Mouse (Mus musculus) frontal cortex, postnatal 25 days (tissue): ENCODE results near the gene Iah1.

ENCODE experiments used
- DNase-seq, 2 experiments: peaks; one replicate each; pipeline ENCODE4 v3.0.0; 2022; ENCODE audit warnings: low spot score in 2 of 2

Iah1 gene

DNA sequence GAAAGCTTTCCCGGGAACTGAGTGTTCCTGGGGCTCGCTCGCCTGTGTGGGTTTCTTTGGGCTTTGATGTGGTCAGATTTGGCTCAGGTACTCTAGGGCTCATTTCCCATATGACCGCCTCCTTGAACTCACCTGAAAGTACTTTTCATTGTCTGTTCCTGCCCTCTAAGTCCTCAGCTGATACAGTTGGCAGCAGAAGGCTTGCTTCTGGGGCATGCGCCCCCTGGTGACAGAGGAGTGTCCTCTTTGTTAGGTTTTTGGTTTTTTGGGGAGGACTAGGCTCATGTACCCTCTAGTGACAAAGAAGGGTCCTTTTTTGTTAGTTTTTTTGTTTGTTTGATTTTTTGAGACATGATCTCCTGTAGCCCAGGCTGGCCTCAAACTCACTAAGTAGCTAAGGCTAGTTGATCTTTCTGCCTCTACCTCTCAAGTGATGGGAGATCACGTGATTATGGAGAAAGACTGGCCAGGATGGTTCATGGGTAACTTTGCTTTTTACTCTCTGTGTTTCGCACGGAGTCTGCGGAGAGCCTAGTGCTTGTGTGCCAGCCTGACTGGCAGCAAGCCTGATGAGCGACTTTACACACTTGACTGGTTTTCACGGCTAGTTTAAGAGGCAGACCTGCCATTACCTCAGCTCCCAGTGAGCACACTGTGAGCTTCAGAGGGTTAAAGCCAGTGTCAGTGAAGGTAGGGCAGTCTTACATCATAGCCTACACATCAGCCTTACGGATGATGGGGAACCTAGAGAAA is 2.1 kb downstream of the Iah1 start:
- DNase-seq: peak; percentile 44 to 54

DNA sequence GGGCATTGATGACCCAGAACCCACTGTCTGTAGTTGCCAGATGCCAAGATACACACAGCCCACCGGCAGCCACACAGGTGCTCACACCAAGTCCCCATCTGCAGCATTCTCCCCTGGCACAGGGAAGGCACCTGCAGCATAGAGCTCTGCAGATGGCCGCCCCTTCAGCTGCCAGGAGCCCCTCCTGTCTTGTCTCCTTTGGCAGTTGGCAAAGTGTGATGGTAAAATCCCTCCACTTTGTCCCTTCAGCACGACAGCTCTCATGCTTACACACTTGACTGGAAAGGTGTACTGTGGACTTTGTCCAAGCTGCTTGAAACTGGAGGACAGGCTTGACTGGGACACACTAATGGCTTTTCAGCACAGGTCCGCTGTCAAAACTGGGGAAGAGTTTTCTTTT is 4.1 kb downstream of the Iah1 start:
- no peak for DNase-seq

- no peak for DNase-seq
These were observed 5.0 kb downstream of the Iah1 start for GRCm38 (mm10) chr12:21321170-21321569.

DNA sequence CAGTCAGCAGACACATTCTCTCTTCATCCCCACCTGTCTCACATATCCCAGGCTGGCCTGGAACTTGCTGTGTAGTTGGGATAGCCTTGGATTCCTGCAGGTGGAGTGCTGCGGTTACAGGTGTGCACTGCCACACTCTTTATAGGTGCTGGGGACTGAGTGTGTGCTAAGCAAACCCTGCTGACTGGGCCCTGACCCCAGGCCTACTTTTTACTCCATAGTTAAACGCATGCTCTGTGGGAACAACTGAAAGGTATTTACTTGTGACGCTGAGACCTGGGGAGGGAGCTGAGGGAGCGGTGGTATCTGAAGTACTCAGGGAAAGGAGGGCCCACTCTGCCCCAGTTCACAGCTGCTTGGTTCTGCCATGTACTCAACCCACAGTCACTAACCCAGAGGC is 6.1 kb downstream of the Iah1 start:
- DNase-seq: no peak

- DNase-seq: no peak
These were observed 6.7 kb downstream of the Iah1 start for GRCm38 (mm10) chr12:21322856-21323255.

- DNase-seq: no peak
These were observed 7.9 kb downstream of the Iah1 start for GRCm38 (mm10) chr12:21324101-21324500.

DNA sequence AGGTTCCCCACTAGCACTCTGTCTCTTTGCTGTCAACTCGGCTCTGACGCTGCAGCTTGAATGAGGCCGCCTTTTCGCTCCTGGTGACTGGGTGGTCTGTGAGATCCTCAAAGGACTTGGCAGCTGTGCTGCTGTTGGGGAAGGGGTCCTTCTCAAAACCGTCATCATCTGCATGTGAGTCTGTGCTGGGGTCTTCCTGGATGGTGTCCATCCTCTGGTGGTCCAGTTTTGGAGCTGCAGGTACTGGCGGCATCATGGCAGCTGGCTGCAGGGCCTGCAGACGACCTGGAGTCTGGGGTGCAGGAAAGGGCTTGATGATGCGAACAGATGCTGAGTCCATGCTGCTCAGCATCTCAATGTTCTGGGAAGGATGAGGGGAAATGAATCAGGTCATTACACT is 9.1 kb downstream of the Iah1 start:
- DNase-seq: no peak

DNA sequence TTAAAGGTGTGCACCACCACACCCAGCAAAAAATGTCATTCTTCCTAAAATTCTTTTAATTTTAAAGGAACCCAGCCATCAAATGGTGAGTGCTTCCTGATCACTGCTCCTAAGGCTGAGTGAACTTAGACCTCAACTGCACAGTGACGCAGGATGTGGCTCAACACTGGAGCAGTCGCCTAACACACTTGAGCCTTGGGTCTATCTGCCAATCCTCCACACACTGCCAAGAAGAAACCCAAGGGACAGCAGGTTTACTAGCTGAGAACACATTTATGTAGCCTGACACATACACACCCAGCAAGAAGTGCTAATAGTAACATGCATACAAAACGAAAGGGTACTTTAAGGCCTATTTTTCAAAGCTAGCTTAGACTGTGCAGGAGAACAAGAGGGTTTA is 10.1 kb downstream of the Iah1 start:
- no peak for DNase-seq

DNA sequence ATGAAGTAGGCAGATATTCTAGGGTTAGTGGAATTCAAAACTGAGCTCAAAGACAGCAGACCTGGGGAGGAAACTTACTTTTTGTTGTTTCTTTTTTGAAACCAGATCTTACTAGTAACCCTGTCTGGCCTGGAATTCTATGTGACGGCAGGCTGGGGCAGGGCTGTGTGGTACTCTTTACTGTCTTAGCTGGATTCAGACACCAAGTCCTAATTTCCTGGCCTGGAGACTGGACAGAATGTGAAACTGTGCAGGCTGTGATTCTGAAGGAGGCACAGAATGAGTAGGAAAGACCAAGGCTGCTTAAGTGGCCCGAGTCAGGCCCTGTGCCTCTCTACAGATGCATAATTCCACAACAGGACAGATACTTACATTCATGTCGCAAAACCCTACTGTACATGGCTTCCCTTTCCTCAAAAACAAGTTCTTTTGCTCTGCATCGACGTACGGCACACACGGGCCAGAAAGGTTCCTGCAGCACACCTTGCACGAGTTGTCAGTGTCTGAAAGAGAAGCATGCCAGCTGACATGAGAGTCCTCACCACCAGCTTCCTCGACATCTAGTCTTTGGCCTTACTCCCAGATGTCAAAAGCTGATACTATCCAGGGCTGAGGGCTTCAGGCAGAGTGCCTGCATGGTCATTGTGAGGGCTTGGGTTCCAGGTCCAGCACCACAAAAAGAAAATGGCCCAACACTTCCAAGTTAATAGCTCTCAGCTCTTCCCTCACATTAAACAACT is 13.6 kb downstream of the Iah1 start:
- DNase-seq: no peak

GRCm38 (mm10) chr12:21330961-21331576 is 14.9 kb downstream of the Iah1 start:
- peak; percentile 28 to 38 for DNase-seq

GRCm38 (mm10) chr12:21331711-21332110 is 15.5 kb downstream of the Iah1 start:
- DNase-seq: no peak

DNA sequence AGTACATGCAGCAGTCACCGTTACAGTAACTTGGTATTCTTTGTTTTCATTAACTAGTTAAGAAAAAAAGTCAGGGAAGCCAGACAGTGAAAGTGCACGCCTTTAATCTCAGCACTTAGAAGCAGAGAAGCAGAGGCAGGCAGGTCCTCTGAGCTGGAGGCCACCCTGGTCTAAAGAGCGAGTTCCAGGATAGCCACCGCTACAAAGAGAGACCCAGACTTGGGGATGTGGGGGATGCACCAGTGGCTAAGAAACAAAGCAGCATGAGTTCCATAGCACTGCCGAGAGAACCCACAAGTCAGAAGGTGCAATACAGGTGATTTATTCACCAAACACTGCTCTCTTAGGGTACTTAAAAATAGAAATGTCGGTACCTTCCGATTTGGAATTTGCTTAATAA is 16.8 kb downstream of the Iah1 start:
- no peak for DNase-seq

GRCm38 (mm10) chr12:21333766-21334165 is 17.6 kb downstream of the Iah1 start:
- DNase-seq: no peak

DNA sequence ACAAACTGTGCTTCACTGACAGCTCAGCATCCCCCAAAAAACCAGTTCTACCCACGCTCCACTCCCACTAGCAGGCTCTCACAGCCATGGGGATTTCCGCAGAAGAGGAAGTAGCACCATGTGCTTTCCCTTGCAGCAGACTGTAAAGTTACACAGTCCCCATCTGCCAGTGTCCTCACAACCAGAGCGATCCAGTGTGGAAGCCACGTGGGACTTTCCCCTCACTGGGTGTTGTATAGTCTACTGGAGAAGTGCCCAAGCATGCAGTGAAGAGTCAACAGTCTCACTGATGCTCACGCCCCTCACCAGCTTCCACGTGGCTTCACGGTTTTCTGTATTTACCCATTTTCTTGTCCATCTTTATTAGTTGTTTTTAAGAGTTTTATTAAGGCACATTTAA is 19.7 kb downstream of the Iah1 start:
- DNase-seq: peak in 1 of 2 experiments; percentile 43

DNA sequence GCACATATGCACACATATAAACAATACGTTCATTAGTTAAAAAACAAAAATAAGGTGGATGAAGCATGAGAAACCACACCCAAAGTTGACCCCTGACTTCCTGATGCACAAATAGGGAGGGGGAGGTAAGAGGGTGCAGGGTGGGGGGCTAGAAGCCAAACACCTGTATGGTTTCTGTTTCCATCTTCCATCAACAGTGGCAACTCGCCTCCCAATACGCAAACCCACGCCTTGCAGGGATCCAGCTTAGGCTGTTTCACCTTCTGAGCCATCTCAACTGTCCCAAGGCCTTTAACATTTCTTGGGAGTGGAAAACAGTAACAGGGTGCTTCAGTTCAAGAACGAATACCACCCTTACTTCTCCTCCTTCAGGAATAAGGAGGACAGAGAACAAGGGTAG is 21.0 kb downstream of the Iah1 start:
- no peak for DNase-seq

DNA sequence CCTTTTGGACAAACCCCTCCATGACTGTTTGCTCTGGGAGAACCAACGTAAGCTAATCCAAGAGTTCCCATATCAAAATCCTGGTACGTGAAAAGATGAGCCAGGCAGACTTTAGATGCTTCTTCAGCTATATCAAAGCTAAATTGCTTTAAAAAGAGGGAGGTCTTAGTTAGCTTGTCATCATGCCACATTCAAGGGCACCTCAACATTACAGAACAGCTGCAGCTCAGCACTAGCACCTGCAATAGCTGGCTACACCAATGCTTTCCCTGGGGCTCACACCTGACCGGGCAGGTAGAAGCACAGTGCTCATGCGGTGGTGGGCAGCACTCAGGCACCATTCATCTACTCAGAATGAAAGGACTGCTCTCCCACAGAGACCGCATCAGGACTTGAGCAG is 24.5 kb downstream of the Iah1 start:
- DNase-seq: no peak

GRCm38 (mm10) chr12:21346972-21347371 is 30.8 kb downstream of the Iah1 start:
- no peak for DNase-seq

DNA sequence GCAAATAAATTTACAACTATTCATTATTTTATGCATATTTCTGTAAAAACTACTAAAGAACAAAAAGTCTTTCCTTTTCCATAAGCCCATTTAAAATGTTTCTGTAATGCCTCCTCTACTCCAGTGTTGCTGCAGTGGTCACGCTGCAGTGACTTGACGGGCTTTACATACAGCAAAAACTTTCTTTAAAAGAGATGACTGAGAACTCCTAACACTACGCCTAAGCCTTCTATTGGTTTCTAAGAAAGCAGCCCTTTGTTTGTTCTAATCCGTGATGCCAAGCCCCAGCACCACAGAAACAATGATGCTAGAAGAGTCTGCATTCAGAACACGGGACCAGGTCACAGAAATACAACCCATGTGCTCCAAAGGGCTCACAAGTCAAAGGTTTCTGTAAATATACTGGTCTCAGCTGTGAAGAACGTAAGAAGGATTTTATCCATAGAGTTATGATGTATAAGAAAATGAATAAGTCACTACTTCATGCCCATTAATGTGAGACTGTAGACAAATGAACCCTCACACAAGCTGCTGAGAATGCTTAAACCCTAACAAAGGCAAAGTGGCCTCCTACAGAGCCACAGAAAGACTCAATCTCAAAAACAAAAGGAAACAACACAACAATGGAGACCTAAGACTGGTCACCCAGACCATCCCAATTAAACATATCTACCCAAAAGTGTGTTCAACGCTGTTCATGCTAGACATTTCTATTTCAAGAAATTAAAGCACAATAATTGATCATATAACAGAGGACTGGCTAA is 34.1 kb downstream of the Iah1 start:
- DNase-seq: no peak

DNA sequence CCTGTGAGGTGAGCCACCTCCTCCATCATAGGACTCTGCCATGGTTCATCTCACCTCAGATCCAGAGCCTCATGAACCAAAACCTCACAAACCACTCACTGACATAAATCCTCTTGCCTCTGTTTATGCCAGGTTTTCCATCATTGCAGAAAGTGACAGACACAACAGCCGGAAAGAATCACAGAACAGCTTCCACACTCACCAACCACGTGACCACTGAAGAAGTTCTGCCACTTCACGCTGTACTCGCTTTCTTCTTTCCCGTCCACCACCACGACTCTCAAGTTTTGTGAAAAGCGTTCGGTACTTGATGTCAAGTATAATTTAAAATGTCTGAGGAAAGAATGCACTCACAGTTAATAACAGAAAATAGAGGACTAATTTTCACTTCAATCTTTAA is 37.5 kb downstream of the Iah1 start:
- DNase-seq: no peak

GRCm38 (mm10) chr12:21362686-21363085 is 46.5 kb downstream of the Iah1 start:
- no peak for DNase-seq

DNA sequence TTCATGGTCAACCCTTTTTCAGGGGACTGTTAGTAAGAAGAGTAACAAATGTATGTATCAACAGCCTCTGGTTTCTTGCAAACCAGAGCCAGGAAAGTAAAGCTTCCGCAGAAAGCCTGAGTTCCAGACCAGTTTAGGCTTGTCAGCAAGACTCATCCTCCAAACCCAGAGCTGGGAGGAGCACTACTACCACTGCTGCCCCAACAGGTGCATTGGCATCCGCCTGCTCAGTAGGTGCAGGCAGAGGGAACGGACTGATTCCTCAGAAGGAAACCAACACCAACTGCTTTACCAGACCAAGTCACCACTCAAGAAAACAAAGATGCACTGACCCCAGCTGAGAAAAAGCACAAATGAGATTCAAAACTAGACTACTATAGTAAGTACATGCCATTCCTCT is 47.0 kb downstream of the Iah1 start:
- no peak for DNase-seq
